Mouse (Mus musculus) liver, embryonic 15.5 days (tissue): ENCODE measurements around the gene Ccnk. TPM values are rescaled to one million over a fixed set of nuclear protein-coding genes. Genes with fewer than 3 reads are reported as not detected.

ENCODE experiments used
- ATAC-seq: fragments of 200-750 bp; cut with Nextera tagmentation; 2 replicates; pipeline ENCODE4 v1.8.0; 2017; ENCODE audit warnings: moderate number of reproducible peaks, mild to moderate bottlenecking, moderate library complexity; ENCODE audit not compliant: insufficient read depth
- H3K27ac ChIP-seq: fragments of 300-500 bp; sonication (generic); replicated peaks from 2 replicates; pipeline ENCODE4 v1.5.1; 2015; ENCODE audit warnings: mild to moderate bottlenecking, inconsistent platforms
- H3K27me3 ChIP-seq: fragments of 300-500 bp; sonication (generic); 2 replicates; pipeline ENCODE4 v1.6.1; 2015; ENCODE audit warnings: mild to moderate bottlenecking, inconsistent platforms
- H3K36me3 ChIP-seq: fragments of 300-500 bp; sonication (generic); replicated peaks from 2 replicates; pipeline ENCODE4 v1.6.1; 2015; ENCODE audit warnings: moderate library complexity, mild to moderate bottlenecking, inconsistent platforms
- H3K4me1 ChIP-seq: fragments of 300-500 bp; sonication (generic); replicated peaks from 2 replicates; pipeline ENCODE4 v1.6.1; 2015; ENCODE audit warnings: inconsistent platforms
- H3K4me2 ChIP-seq: fragments of 300-500 bp; sonication (generic); 2 replicates; pipeline ENCODE4 v1.6.1; 2015; ENCODE audit warnings: moderate library complexity, mild to moderate bottlenecking, inconsistent platforms
- H3K4me3 ChIP-seq: fragments of 300-500 bp; sonication (generic); replicated peaks from 2 replicates; pipeline ENCODE4 v1.5.1; 2015; ENCODE audit warnings: mild to moderate bottlenecking, inconsistent platforms
- H3K9ac ChIP-seq: fragments of 300-500 bp; sonication (generic); 2 replicates; pipeline ENCODE4 v1.6.1; 2015; ENCODE audit warnings: moderate library complexity, mild to moderate bottlenecking, inconsistent platforms
- H3K9me3 ChIP-seq: fragments of 300-500 bp; sonication (generic); replicated peaks from 2 replicates; pipeline ENCODE4 v1.6.1; 2016; ENCODE audit warnings: inconsistent platforms
- WGBS: fragments of 180-500 bp; shearing (Covaris S2); methylation state at CpG from one replicate; pipeline ENCODE4 v1.1.7; 2015; ENCODE audit warnings: mixed read lengths; ENCODE audit not compliant: insufficient replicate concordance; 5-methylcytosine and 5-hydroxymethylcytosine counted together
- polyA plus RNA-seq: library from polyadenylated mRNA; unstranded; fragments of >200 nt; fragmentation: Nextera tagmentation; extraction: Ambion mirVana; gene quantifications from 2 replicates; pipeline ENCODE4 v1.2.1, GENCODE M21; 2015

Ccnk gene
- polyA plus RNA-seq, 1 experiment from 2014 or later, result 1.7 TPM

- Histone ChIP-seq H3K4me2 (no peak overlapping the region), H3K27me3 (no peaks in the 10 kb centered on the region), H3K27ac (no peak overlapping the region), H3K36me3 (no peaks in the 10 kb centered on the region), H3K4me1 (peaks cover 45% of the 10 kb centered on the region), H3K9ac (no peak overlapping the region), H3K4me3 (no peak overlapping the region), H3K9me3 (no peaks in the 10 kb centered on the region)
- 52% methylated on average over 17 of the region's 17 CpGs for whole genome bisulfite sequencing
- no peak for ATAC-seq
These were observed 59.1 kb downstream of the Ccnk start for GRCm38 (mm10) chr12:108238395-108239035.

- H3K9ac ChIP-seq, result no peak overlapping the region
- no peak overlapping the region for H3K4me2 ChIP-seq
- no peak for ATAC-seq
- no peak overlapping the region for H3K4me3 ChIP-seq
- WGBS, result 62% methylated on average over 5 of the region's 5 CpGs
- H3K4me1 ChIP-seq, result peaks cover 45% of the 10 kb centered on the region
- H3K27ac ChIP-seq, result no peak overlapping the region
- no peaks in the 10 kb centered on the region for H3K36me3 ChIP-seq
- H3K9me3 ChIP-seq, result no peaks in the 10 kb centered on the region
- H3K27me3 ChIP-seq, result no peaks in the 10 kb centered on the region
These were observed 60.1 kb downstream of the Ccnk start for GRCm38 (mm10) chr12:108239441-108239840.

- WGBS, result 67% methylated on average over 13 of the region's 13 CpGs
- Histone ChIP-seq H3K4me3 (no peak overlapping the region), H3K9me3 (no peaks in the 10 kb centered on the region), H3K27me3 (no peaks in the 10 kb centered on the region), H3K9ac (no peak overlapping the region), H3K27ac (no peak overlapping the region), H3K36me3 (no peaks in the 10 kb centered on the region), H3K4me1 (peaks cover 51% of the 10 kb centered on the region), H3K4me2 (no peak overlapping the region)
- ATAC-seq, result no peak
These were observed 61.1 kb downstream of the Ccnk start for GRCm38 (mm10) chr12:108240401-108240890.

- Histone ChIP-seq H3K4me1 (peaks cover 55% of the 10 kb centered on the region), H3K27ac (no peak overlapping the region), H3K9ac (no peak overlapping the region), H3K27me3 (no peaks in the 10 kb centered on the region), H3K4me2 (no peak overlapping the region), H3K36me3 (no peaks in the 10 kb centered on the region), H3K9me3 (no peaks in the 10 kb centered on the region), H3K4me3 (no peak overlapping the region)
- ATAC-seq, result no peak
- WGBS, result 32% methylated on average over 21 of the region's 21 CpGs
These were observed 61.7 kb downstream of the Ccnk start for GRCm38 (mm10) chr12:108240953-108241588.

GRCm38 (mm10) chr12:108241626-108242025, 62.2 kb downstream of the Ccnk start:
- no peaks in the 10 kb centered on the region for H3K36me3 ChIP-seq
- no peaks in the 10 kb centered on the region for H3K9me3 ChIP-seq
- no peak for ATAC-seq
- WGBS, result 42% methylated on average over 6 of the region's 6 CpGs
- H3K4me3 ChIP-seq, result no peak overlapping the region
- no peak overlapping the region for H3K9ac ChIP-seq
- no peak overlapping the region for H3K27ac ChIP-seq
- H3K27me3 ChIP-seq, result no peaks in the 10 kb centered on the region
- H3K4me2 ChIP-seq, result no peak overlapping the region
- H3K4me1 ChIP-seq, result peaks cover 55% of the 10 kb centered on the region

GRCm38 (mm10) chr12:108242243-108242745, 62.9 kb downstream of the Ccnk start:
- Histone ChIP-seq H3K9ac (no peak overlapping the region), H3K4me3 (no peak overlapping the region), H3K27ac (no peak overlapping the region), H3K4me2 (no peak overlapping the region), H3K27me3 (no peaks in the 10 kb centered on the region), H3K36me3 (no peaks in the 10 kb centered on the region), H3K4me1 (peaks cover 54% of the 10 kb centered on the region), H3K9me3 (no peaks in the 10 kb centered on the region)
- ATAC-seq, result no peak
- WGBS, result 77% methylated on average over 20 of the region's 20 CpGs

GRCm38 (mm10) chr12:108244778-108245177, 65.4 kb downstream of the Ccnk start:
- Histone ChIP-seq H3K27me3 (no peaks in the 10 kb centered on the region), H3K36me3 (no peaks in the 10 kb centered on the region), H3K27ac (no peak overlapping the region), H3K4me3 (no peak overlapping the region), H3K9me3 (no peaks in the 10 kb centered on the region), H3K4me1 (peaks cover 46% of the 10 kb centered on the region), H3K4me2 (peak overlapping the region; percentile 35), H3K9ac (no peak overlapping the region)
- ATAC-seq, result peak; percentile 19; the same call in 1 of the 2 replicates
- WGBS, result 1% methylated on average over 8 of the region's 8 CpGs

- no peaks in the 10 kb centered on the region for H3K36me3 ChIP-seq
- H3K27me3 ChIP-seq, result no peaks in the 10 kb centered on the region
- no peak for ATAC-seq
- no peaks in the 10 kb centered on the region for H3K9me3 ChIP-seq
- H3K4me3 ChIP-seq, result no peak overlapping the region
- H3K9ac ChIP-seq, result no peak overlapping the region
- no peak overlapping the region for H3K27ac ChIP-seq
- H3K4me2 ChIP-seq, result no peak overlapping the region
- 45% methylated on average over 9 of the region's 9 CpGs for WGBS
- peaks cover 53% of the 10 kb centered on the region for H3K4me1 ChIP-seq
These were observed 66.2 kb downstream of the Ccnk start for GRCm38 (mm10) chr12:108245579-108245978.

- Histone ChIP-seq H3K27ac (no peak overlapping the region), H3K9me3 (no peaks in the 10 kb centered on the region), H3K4me2 (no peak overlapping the region), H3K36me3 (no peaks in the 10 kb centered on the region), H3K9ac (no peak overlapping the region), H3K4me1 (peaks cover 50% of the 10 kb centered on the region), H3K27me3 (no peaks in the 10 kb centered on the region), H3K4me3 (no peak overlapping the region)
- no peak for ATAC-seq
- 43% methylated on average over 10 of the region's 10 CpGs for WGBS
These were observed 67.6 kb downstream of the Ccnk start for GRCm38 (mm10) chr12:108246759-108247500.

- Histone ChIP-seq H3K27ac (no peak overlapping the region), H3K4me3 (no peak overlapping the region), H3K4me1 (peaks cover 52% of the 10 kb centered on the region), H3K9ac (no peak overlapping the region), H3K27me3 (no peaks in the 10 kb centered on the region), H3K4me2 (peak overlapping the region; percentile 39), H3K36me3 (no peaks in the 10 kb centered on the region), H3K9me3 (no peaks in the 10 kb centered on the region)
- 75% methylated on average over 8 of the region's 8 CpGs for WGBS
- no peak for ATAC-seq
These were observed 69.6 kb downstream of the Ccnk start for GRCm38 (mm10) chr12:108249019-108249418.

- ATAC-seq, result peak; percentile 49
- H3K4me3 ChIP-seq, result no peak overlapping the region
- H3K27me3 ChIP-seq, result no peaks in the 10 kb centered on the region
- no peaks in the 10 kb centered on the region for H3K9me3 ChIP-seq
- H3K9ac ChIP-seq, result no peak overlapping the region
- WGBS, result 73% methylated on average over 10 of the region's 10 CpGs
- peak overlapping the region; percentile 39 for H3K4me2 ChIP-seq
- peaks cover 47% of the 10 kb centered on the region for H3K4me1 ChIP-seq
- no peaks in the 10 kb centered on the region for H3K36me3 ChIP-seq
- no peak overlapping the region for H3K27ac ChIP-seq
These were observed 70.1 kb downstream of the Ccnk start for GRCm38 (mm10) chr12:108249522-108249921.
